Mouse (Mus musculus): ENCODE measurements around the gene Atg2a. TPM values are rescaled to one million over a fixed set of nuclear protein-coding genes. Genes with fewer than 3 reads are reported as not detected.
A peak's percentile ranks its signal among the peaks of the same experiment; 100 is the strongest.

The Atg2a gene
- polyA plus RNA-seq, 1 experiment, result 14.3 TPM

DNA sequence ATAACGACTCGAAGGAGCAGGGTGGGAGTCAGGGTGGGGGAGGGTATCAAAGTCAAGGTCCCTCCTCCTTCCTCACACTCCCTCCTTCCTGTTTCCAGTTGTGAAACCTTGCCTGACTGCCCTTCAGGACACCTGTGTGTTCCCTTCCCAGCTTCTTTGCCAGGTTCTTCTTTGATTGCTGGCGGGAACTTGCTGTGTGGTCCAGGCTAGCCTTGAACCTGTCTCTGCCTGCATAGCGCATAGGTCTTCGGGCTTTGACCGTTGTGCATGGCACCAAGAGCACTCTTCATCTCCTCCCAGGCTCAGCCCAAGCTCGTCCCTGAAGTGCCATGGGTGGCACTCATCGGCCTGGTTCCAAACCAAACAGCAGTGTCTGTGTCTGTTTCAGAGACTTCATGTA lies 23.5 kb downstream of the Atg2a start:
- no peaks in the 10 kb centered on the region for H3K4me1 ChIP-seq (ENCODE audit: control insufficient read depth, insufficient read depth, low read length)
- no peak for TF ChIP-seq CTCF (IDR thresholded peaks at IDR 0.05; ENCODE audit: borderline replicate concordance, insufficient read depth, low read length)
- no peak for TF ChIP-seq POLR2A (IDR thresholded peaks at IDR 0.05; ENCODE audit: low read depth, low read length)
- no peak overlapping the region for H3K4me3 ChIP-seq (ENCODE audit: insufficient read depth, low read length)
- no peak overlapping the region for H3K27ac ChIP-seq (ENCODE audit: insufficient read depth, low read length)

DNA sequence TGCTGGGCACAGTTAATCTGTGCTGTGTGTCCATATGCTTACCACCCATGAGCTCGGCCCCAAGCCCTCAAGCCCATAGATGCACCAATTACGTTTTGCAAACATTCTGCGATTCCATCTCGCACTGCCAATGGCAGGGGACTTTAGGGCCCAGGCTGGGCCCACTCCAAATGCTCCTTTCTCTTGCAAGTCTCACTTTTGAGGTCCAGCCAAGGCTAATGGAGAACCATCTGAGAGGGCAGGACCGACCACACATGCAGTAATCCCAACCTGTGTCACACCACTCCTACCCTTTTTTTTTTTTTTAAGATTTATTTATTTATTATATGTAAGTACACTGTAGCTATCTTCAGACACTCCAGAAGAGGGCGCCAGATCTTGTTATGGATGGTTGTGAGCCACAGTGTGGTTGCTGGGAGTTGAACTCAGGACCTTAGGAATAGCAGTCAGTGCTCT lies 24.3 kb downstream of the Atg2a start:
- TF ChIP-seq POLR2A (IDR thresholded peaks at IDR 0.05; ENCODE audit: low read depth, low read length) (no peak), CTCF (IDR thresholded peaks at IDR 0.05; ENCODE audit: borderline replicate concordance, insufficient read depth, low read length) (no peak)
- Histone ChIP-seq H3K4me3 (ENCODE audit: insufficient read depth, low read length) (no peak overlapping the region), H3K27ac (ENCODE audit: insufficient read depth, low read length) (no peak overlapping the region), H3K4me1 (ENCODE audit: control insufficient read depth, insufficient read depth, low read length) (no peaks in the 10 kb centered on the region)

DNA sequence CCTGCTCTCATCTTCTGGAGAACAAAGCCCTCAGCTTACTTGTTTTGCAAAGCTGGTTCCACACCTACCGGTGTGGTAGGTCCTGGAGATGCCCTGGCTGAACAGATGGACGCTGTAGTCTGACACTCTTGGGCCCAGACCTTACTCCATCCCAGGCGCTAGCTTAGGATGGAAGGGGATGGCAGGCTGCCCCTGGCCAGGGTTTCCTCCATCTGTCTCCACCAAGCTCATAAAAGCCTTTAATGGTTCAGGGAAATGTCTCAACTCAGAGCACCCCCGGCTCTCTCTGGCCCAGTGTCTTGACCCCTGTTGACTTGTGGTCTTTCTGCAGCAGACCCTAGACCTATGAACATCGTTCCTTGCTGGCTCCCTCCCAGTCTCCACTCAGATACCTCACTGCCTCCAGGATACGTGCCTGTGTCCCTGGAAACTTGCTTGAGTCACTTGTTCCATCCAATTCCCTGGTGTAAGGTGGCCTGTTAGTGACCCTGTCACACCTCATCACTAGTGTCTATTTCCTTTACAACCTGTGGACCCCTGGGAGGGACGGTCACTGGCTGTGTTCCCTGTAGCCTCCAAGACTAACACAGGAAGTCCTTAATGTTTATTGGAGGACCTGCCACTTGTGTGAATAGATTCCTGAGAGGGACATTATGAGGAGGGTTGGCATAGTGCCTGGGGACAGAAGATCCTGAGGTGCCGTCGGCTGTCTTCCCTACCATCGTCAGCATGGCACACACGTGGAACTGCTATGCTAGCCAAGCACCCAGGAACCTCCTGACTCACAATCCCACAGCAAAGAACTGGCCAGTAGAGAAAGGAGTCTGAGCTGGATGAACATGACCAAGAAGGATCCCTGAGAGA lies 26.1 kb downstream of the Atg2a start:
- no peak overlapping the region for H3K27ac ChIP-seq (ENCODE audit: insufficient read depth, low read length)
- no peaks in the 10 kb centered on the region for H3K4me1 ChIP-seq (ENCODE audit: control insufficient read depth, insufficient read depth, low read length)
- TF ChIP-seq POLR2A (IDR thresholded peaks at IDR 0.05; ENCODE audit: low read depth, low read length), result no peak
- no peak overlapping the region for H3K4me3 ChIP-seq (ENCODE audit: insufficient read depth, low read length)

DNA sequence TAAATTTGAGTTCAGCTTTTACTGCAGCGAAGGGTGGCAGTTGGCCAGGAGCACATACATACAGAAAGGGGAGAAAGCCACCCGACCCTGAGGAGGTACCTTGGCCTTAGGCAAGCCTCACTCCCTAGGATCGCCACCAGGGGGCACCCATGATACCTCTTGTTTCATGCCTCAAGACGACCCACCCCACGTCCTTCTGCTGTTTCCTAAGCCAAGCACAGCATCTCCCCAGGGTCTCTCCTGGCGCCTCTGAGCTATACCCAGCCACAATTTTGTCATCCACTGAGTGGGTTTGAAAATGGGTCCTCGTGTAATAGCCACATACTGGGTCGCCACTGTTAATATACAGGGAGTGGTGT lies 26.7 kb downstream of the Atg2a start:
- Histone ChIP-seq H3K4me1 (ENCODE audit: control insufficient read depth, insufficient read depth, low read length) (no peaks in the 10 kb centered on the region), H3K4me3 (ENCODE audit: insufficient read depth, low read length) (no peak overlapping the region), H3K27ac (ENCODE audit: insufficient read depth, low read length) (no peak overlapping the region)
- TF ChIP-seq POLR2A (IDR thresholded peaks at IDR 0.05; ENCODE audit: low read depth, low read length) (no peak), CTCF (IDR thresholded peaks at IDR 0.05; ENCODE audit: borderline replicate concordance, insufficient read depth, low read length) (peak; percentile 84)

DNA sequence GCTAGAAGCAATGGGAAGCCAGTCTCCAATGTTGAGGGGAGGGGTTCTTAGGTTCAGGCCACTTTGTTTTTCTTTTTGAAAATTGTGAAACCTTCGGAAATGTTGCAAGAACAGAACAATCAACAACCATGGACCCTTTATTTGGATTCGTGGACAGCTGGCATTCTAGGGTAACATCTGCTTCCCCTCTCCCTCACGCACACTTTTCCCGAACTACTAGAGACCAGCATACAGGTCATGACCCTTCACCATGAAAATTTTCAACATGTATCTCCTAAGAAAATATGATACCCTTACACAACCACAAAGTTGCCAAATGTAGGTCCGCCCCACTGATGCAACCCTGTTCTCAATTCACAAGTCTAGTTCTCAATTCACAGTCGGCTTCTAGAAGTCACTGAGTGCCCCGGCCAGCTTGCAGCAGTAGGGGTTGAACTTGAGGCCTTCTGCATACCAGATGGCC lies 27.2 kb downstream of the Atg2a start:
- no peaks in the 10 kb centered on the region for H3K4me1 ChIP-seq (ENCODE audit: control insufficient read depth, insufficient read depth, low read length)
- no peak overlapping the region for H3K27ac ChIP-seq (ENCODE audit: insufficient read depth, low read length)
- no peak for TF ChIP-seq CTCF (IDR thresholded peaks at IDR 0.05; ENCODE audit: borderline replicate concordance, insufficient read depth, low read length)
- TF ChIP-seq POLR2A (IDR thresholded peaks at IDR 0.05; ENCODE audit: low read depth, low read length), result no peak
- H3K4me3 ChIP-seq (ENCODE audit: insufficient read depth, low read length), result no peak overlapping the region

DNA sequence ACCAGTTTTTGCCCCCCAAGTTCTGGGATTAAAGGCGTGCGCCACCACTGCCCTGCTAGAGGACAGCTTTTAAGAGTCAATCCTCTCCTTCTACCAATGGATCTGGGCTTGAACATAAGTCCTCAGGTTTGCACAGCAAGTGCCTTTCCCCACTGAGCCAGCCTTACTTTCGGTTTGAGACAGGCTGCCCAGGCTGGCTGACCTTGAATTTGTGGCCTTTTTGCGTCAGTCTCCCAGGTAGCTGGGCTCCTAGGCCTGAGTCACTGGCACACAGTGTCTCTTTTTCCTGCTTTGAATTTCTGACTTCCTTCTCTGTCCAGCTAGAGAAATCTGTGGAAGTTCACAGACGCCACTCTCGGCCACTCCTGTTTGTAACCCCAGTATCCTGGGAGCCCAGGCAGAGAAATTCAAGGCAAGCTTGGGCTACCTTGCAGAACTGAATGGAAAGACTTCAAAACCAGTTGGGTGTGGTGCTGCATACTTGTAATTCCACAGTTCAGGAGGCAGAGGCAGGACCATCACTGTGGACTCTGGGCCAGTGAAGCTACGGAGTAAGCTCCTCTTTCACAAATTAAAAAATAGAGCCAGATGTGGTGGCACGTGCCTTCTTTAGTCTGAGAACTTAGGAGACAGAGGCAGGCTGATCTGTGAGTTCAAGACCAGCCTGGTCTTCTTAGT lies 28.5 kb downstream of the Atg2a start:
- H3K4me3 ChIP-seq (ENCODE audit: insufficient read depth, low read length), result no peak overlapping the region
- no peak overlapping the region for H3K27ac ChIP-seq (ENCODE audit: insufficient read depth, low read length)
- H3K4me1 ChIP-seq (ENCODE audit: control insufficient read depth, insufficient read depth, low read length), result no peaks in the 10 kb centered on the region
- no peak for TF ChIP-seq POLR2A (IDR thresholded peaks at IDR 0.05; ENCODE audit: low read depth, low read length)
- no peak for TF ChIP-seq CTCF (IDR thresholded peaks at IDR 0.05; ENCODE audit: borderline replicate concordance, insufficient read depth, low read length)

DNA sequence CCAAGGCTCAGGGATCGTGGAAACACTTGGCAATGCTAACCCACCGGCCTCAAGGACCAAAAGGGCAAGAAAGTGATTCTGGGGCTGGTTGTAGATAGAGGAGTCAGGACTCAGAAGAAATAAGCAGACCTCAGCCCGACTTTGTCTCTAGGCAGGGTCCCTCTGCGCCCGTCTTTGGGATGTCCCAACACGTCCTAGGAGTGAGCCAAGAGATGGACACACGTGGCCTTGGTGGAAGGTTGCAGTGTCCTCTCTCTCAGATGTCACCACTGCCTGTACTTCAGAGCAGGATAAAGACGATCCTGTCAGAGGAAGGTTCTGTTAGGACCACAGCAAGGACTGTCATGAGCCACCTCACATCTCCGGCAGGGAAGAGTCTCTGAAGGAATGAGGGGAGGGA lies 29.2 kb downstream of the Atg2a start:
- TF ChIP-seq CTCF (IDR thresholded peaks at IDR 0.05; ENCODE audit: borderline replicate concordance, insufficient read depth, low read length), result no peak

DNA sequence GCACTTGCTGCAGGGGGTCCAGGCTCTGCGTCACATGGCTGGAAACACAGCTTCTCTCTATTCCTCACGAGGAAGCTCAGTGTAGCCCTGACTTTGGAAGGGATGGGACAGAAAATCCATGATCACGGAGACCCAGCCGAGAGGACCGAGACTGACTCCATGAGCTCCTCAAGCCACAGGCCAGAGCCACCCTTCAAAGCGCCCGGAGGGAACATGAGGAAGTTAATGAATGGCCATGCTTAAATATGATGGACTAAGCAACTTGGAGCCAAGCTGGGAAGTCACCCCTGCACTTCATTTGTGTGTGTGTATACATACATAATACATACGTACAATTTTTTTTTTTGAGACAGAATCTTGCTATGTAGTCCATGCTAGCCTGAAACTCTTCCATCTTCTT lies 29.7 kb downstream of the Atg2a start:
- Histone ChIP-seq H3K27ac (ENCODE audit: insufficient read depth, low read length) (no peak overlapping the region), H3K4me3 (ENCODE audit: insufficient read depth, low read length) (no peak overlapping the region), H3K4me1 (ENCODE audit: control insufficient read depth, insufficient read depth, low read length) (no peaks in the 10 kb centered on the region; the same call in 1 of the 2 replicates)
- TF ChIP-seq POLR2A (IDR thresholded peaks at IDR 0.05; ENCODE audit: low read depth, low read length), result no peak
- no peak for TF ChIP-seq CTCF (IDR thresholded peaks at IDR 0.05; ENCODE audit: borderline replicate concordance, insufficient read depth, low read length)

More for the DNA sequence above, 29.2 kb downstream of the Atg2a start:
- no peaks in the 10 kb centered on the region; the same call in 1 of the 2 replicates for H3K4me1 ChIP-seq (ENCODE audit: control insufficient read depth, insufficient read depth, low read length)
- no peak overlapping the region for H3K27ac ChIP-seq (ENCODE audit: insufficient read depth, low read length)
- H3K4me3 ChIP-seq (ENCODE audit: insufficient read depth, low read length), result no peak overlapping the region

DNA sequence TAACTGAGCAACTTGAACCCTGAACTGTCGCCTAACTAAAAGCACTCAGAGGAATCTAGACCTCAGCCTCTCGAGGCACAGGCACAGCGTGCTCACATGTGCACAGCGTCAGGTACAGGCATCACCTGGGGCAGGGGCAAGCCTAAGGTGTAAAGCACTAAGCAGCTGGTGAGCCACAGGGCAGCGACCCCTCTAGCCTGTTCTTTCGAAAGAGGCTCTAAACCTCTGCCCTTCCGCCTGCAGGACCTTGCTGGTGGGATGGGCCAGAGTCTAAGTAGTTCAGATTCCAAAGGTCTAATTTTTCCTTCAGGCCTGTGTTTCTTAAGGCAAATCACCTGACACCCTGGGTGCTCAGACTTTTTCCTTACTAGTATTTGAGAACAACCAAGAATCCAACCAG lies 30.6 kb downstream of the Atg2a start:
- Histone ChIP-seq H3K4me3 (ENCODE audit: insufficient read depth, low read length) (no peak overlapping the region), H3K27ac (ENCODE audit: insufficient read depth, low read length) (no peak overlapping the region)
- TF ChIP-seq CTCF (IDR thresholded peaks at IDR 0.05; ENCODE audit: borderline replicate concordance, insufficient read depth, low read length) (no peak), POLR2A (IDR thresholded peaks at IDR 0.05; ENCODE audit: low read depth, low read length) (no peak)

DNA sequence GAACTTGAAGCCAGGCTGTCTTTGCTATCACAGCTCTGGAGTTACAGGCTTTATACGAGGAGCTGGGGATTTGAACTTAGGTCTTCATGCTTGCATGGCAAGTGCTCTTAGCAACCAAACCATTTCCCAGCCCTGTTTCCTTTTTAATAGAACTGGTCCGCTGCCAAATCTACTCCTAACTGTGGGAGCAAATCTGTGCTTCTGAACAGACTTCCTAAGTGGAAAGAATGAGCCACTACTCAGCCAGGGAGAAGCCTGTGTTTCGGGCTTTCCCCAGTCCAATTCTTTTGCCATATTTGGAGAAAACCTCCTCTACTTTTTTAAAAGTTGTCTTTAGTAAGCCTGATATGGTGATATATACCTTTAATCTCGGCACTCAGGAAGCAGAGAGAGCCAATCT lies 31.3 kb downstream of the Atg2a start:
- H3K27ac ChIP-seq (ENCODE audit: insufficient read depth, low read length), result peak overlapping the region; percentile 86
- H3K4me3 ChIP-seq (ENCODE audit: insufficient read depth, low read length), result no peak overlapping the region
- TF ChIP-seq POLR2A (IDR thresholded peaks at IDR 0.05; ENCODE audit: low read depth, low read length), result no peak
- no peak for TF ChIP-seq CTCF (IDR thresholded peaks at IDR 0.05; ENCODE audit: borderline replicate concordance, insufficient read depth, low read length)
- no peaks in the 10 kb centered on the region; the same call in 1 of the 2 replicates for H3K4me1 ChIP-seq (ENCODE audit: control insufficient read depth, insufficient read depth, low read length)

More for the DNA sequence above, 30.6 kb downstream of the Atg2a start:
- H3K4me1 ChIP-seq (ENCODE audit: control insufficient read depth, insufficient read depth, low read length), result no peaks in the 10 kb centered on the region; the same call in 1 of the 2 replicates
